Mouse (Mus musculus) lung, postnatal 0 days (tissue): ENCODE results near the gene Kcnq2. TPM values are rescaled to one million over a fixed set of nuclear protein-coding genes. Genes with fewer than 3 reads are reported as not detected.

Experiments
- ATAC-seq: fragments of 200-750 bp; cut with Nextera tagmentation; 2 replicates; pipeline ENCODE4 v1.8.0; 2017; ENCODE audit warnings: moderate library complexity
- DNase-seq: peaks from one replicate; pipeline ENCODE4 v3.0.0-alpha.2; 2016; ENCODE audit warnings: low spot score
- H3K27ac ChIP-seq: fragments of 300-500 bp; sonication (generic); 2 replicates; pipeline ENCODE4 v1.5.1; 2014; ENCODE audit warnings: antibody characterized with exemption, mild to moderate bottlenecking, low read length, mixed read lengths
- H3K27me3 ChIP-seq: fragments of 300-500 bp; sonication (generic); replicated peaks from 2 replicates; pipeline ENCODE4 v1.6.1; 2014; ENCODE audit warnings: low read length, mixed read lengths; ENCODE audit not compliant: insufficient read depth
- H3K36me3 ChIP-seq: fragments of 300-500 bp; sonication (generic); 2 replicates; pipeline ENCODE4 v1.6.1; 2014; ENCODE audit warnings: low read length, mixed read lengths; ENCODE audit not compliant: insufficient read depth
- H3K4me1 ChIP-seq: fragments of 300-500 bp; sonication (generic); 2 replicates; pipeline ENCODE4 v1.6.1; 2014; ENCODE audit warnings: antibody characterized with exemption, low read depth, low read length, mixed read lengths; ENCODE audit not compliant: insufficient read depth
- H3K4me2 ChIP-seq: fragments of 300-500 bp; sonication (generic); replicated peaks from 2 replicates; pipeline ENCODE4 v1.6.1; 2014; ENCODE audit warnings: low read depth, mild to moderate bottlenecking, low read length, moderate library complexity, mixed read lengths
- H3K4me3 ChIP-seq: fragments of 300-500 bp; sonication (generic); 2 replicates; pipeline ENCODE4 v1.5.1; 2014; ENCODE audit warnings: low read depth, low read length
- H3K9ac ChIP-seq: fragments of 300-500 bp; sonication (generic); replicated peaks from 2 replicates; pipeline ENCODE4 v1.6.1; 2014; ENCODE audit warnings: low read depth, mild to moderate bottlenecking
- H3K9me3 ChIP-seq: fragments of 300-500 bp; sonication (generic); 2 replicates; pipeline ENCODE4 v1.6.1; 2016; ENCODE audit warnings: low read length, mixed read lengths
- CTCF ChIP-seq: IDR thresholded peaks from 2 replicates; pipeline ENCODE4 v1.5.1; 2016; ENCODE audit warnings: antibody characterized with exemption, mild to moderate bottlenecking
- EP300 ChIP-seq: IDR thresholded peaks from 2 replicates; pipeline ENCODE4 v1.6.1; 2016; ENCODE audit warnings: antibody characterized with exemption, mild to moderate bottlenecking, control low read depth
- WGBS: fragments of 180-500 bp; shearing (Covaris S2); extraction: QIAGEN DNeasy Blood & Tissue Kit; methylation state at CpG from one replicate; pipeline ENCODE4 v1.1.7; 2014; 5-methylcytosine and 5-hydroxymethylcytosine counted together
- polyA plus RNA-seq: library from polyadenylated mRNA; unstranded; fragments of >200 nt; fragmentation: Nextera tagmentation; extraction: Ambion mirVana; gene quantifications from 2 replicates; pipeline ENCODE4 v1.2.1, GENCODE M21; 2015

The Kcnq2 gene
- polyA plus RNA-seq, 1 experiment from 2014 or later, result not detected

- Histone ChIP-seq H3K4me2 (no peak overlapping the region), H3K36me3 (no peaks in the 10 kb centered on the region), H3K4me1 (0 out of 2 replicates have a peak, but pooled peaks cover 3% of the 10 kb centered on the region), H3K27ac (no peak overlapping the region), H3K4me3 (no peak overlapping the region), H3K27me3 (peaks cover 15% of the 10 kb centered on the region; the same call in 1 of the 2 replicates), H3K9ac (no peak overlapping the region), H3K9me3 (no peaks in the 10 kb centered on the region)
- no peak for ATAC-seq
- no peak for DNase-seq
- WGBS, result 93% methylated on average over 17 of the region's 17 CpGs
- TF ChIP-seq CTCF (no peak), EP300 (no peak)
Observed at GRCm38 (mm10) chr2:181152701-181153100, 17.6 kb upstream of the Kcnq2 start.

GRCm38 (mm10) chr2:181150281-181150680 is 15.2 kb upstream of the Kcnq2 start:
- Histone ChIP-seq H3K27me3 (0 out of 2 replicates have a peak, but pooled peaks cover 1% of the 10 kb centered on the region), H3K27ac (no peak overlapping the region), H3K9me3 (no peaks in the 10 kb centered on the region), H3K4me2 (no peak overlapping the region), H3K36me3 (no peaks in the 10 kb centered on the region), H3K9ac (no peak overlapping the region), H3K4me3 (no peak overlapping the region), H3K4me1 (0 out of 2 replicates have a peak, but pooled peaks cover 3% of the 10 kb centered on the region)
- WGBS, result 57% methylated on average over 6 of the region's 6 CpGs
- DNase-seq (no peak), ATAC-seq (no peak)
- TF ChIP-seq EP300 (no peak), CTCF (no peak)

- Histone ChIP-seq H3K4me1 (0 out of 2 replicates have a peak, but pooled peaks cover 3% of the 10 kb centered on the region), H3K27ac (no peak overlapping the region), H3K36me3 (no peaks in the 10 kb centered on the region), H3K4me3 (peak overlapping the region; percentile 30), H3K9ac (no peak overlapping the region), H3K9me3 (no peaks in the 10 kb centered on the region), H3K4me2 (peak overlapping the region; percentile 71), H3K27me3 (no peaks in the 10 kb centered on the region)
- DNase-seq, result no peak
- no peak for ATAC-seq
- 10% methylated on average over 31 of the region's 31 CpGs for WGBS
- TF ChIP-seq EP300 (no peak), CTCF (no peak)
Observed at GRCm38 (mm10) chr2:181148318-181148955, 13.3 kb upstream of the Kcnq2 start.

GRCm38 (mm10) chr2:181147546-181148317 is 12.6 kb upstream of the Kcnq2 start:
- TF ChIP-seq CTCF, result no peak
- TF ChIP-seq EP300, result no peak
- DNase-seq (peak; percentile 10), ATAC-seq (0 out of 2 replicates have a peak, but pooled peaks have one; percentile 19)
- H3K4me2 ChIP-seq, result peak overlapping the region; percentile 71
- H3K4me1 ChIP-seq, result 0 out of 2 replicates have a peak, but pooled peaks cover 3% of the 10 kb centered on the region
- H3K36me3 ChIP-seq, result no peaks in the 10 kb centered on the region
- H3K27ac ChIP-seq, result no peak overlapping the region
- peak overlapping the region; percentile 30 for H3K4me3 ChIP-seq
- no peaks in the 10 kb centered on the region for H3K9me3 ChIP-seq
- H3K9ac ChIP-seq, result no peak overlapping the region
- under 1% methylated on average over 61 of the region's 61 CpGs for WGBS
- no peaks in the 10 kb centered on the region for H3K27me3 ChIP-seq

- Histone ChIP-seq H3K9me3 (no peaks in the 10 kb centered on the region), H3K9ac (no peak overlapping the region), H3K4me3 (no peak overlapping the region), H3K4me1 (0 out of 2 replicates have a peak, but pooled peaks cover 3% of the 10 kb centered on the region), H3K36me3 (no peaks in the 10 kb centered on the region), H3K27ac (no peak overlapping the region), H3K4me2 (no peak overlapping the region), H3K27me3 (no peaks in the 10 kb centered on the region)
- TF ChIP-seq EP300 (no peak), CTCF (no peak)
- DNase-seq (no peak), ATAC-seq (no peak)
- 44% methylated on average over 4 of the region's 4 CpGs for WGBS
Observed at GRCm38 (mm10) chr2:181146976-181147545, 12.0 kb upstream of the Kcnq2 start.

- Histone ChIP-seq H3K4me1 (0 out of 2 replicates have a peak, but pooled peaks cover 3% of the 10 kb centered on the region), H3K4me2 (no peak overlapping the region), H3K9me3 (no peaks in the 10 kb centered on the region), H3K4me3 (no peak overlapping the region), H3K27ac (no peak overlapping the region), H3K9ac (no peak overlapping the region), H3K27me3 (no peaks in the 10 kb centered on the region), H3K36me3 (no peaks in the 10 kb centered on the region)
- 76% methylated on average over 2 of the region's 2 CpGs for WGBS
- TF ChIP-seq CTCF, result no peak
- TF ChIP-seq EP300, result no peak
- no peak for DNase-seq
- ATAC-seq, result no peak
Observed at GRCm38 (mm10) chr2:181144675-181145074, 9.6 kb upstream of the Kcnq2 start.
